Mouse (Mus musculus) lung, postnatal 0 days (tissue): ENCODE data around the gene Hist1h4h. TPM values are rescaled to one million over a fixed set of nuclear protein-coding genes. Genes with fewer than 3 reads are reported as not detected.

Source experiments
- ATAC-seq: fragments of 200-750 bp; cut with Nextera tagmentation; 2 replicates; pipeline ENCODE4 v1.8.0; 2017; ENCODE audit warnings: moderate library complexity
- DNase-seq: peaks from one replicate; pipeline ENCODE4 v3.0.0-alpha.2; 2016; ENCODE audit warnings: low spot score
- H3K27ac ChIP-seq: fragments of 300-500 bp; sonication (generic); 2 replicates; pipeline ENCODE4 v1.5.1; 2014; ENCODE audit warnings: antibody characterized with exemption, mild to moderate bottlenecking, low read length, mixed read lengths
- H3K27me3 ChIP-seq: fragments of 300-500 bp; sonication (generic); replicated peaks from 2 replicates; pipeline ENCODE4 v1.6.1; 2014; ENCODE audit warnings: low read length, mixed read lengths; ENCODE audit not compliant: insufficient read depth
- H3K36me3 ChIP-seq: fragments of 300-500 bp; sonication (generic); 2 replicates; pipeline ENCODE4 v1.6.1; 2014; ENCODE audit warnings: low read length, mixed read lengths; ENCODE audit not compliant: insufficient read depth
- H3K4me1 ChIP-seq: fragments of 300-500 bp; sonication (generic); 2 replicates; pipeline ENCODE4 v1.6.1; 2014; ENCODE audit warnings: antibody characterized with exemption, low read depth, low read length, mixed read lengths; ENCODE audit not compliant: insufficient read depth
- H3K4me2 ChIP-seq: fragments of 300-500 bp; sonication (generic); replicated peaks from 2 replicates; pipeline ENCODE4 v1.6.1; 2014; ENCODE audit warnings: low read depth, mild to moderate bottlenecking, low read length, moderate library complexity, mixed read lengths
- H3K4me3 ChIP-seq: fragments of 300-500 bp; sonication (generic); 2 replicates; pipeline ENCODE4 v1.5.1; 2014; ENCODE audit warnings: low read depth, low read length
- H3K9ac ChIP-seq: fragments of 300-500 bp; sonication (generic); replicated peaks from 2 replicates; pipeline ENCODE4 v1.6.1; 2014; ENCODE audit warnings: low read depth, mild to moderate bottlenecking
- H3K9me3 ChIP-seq: fragments of 300-500 bp; sonication (generic); 2 replicates; pipeline ENCODE4 v1.6.1; 2016; ENCODE audit warnings: low read length, mixed read lengths
- CTCF ChIP-seq: IDR thresholded peaks from 2 replicates; pipeline ENCODE4 v1.5.1; 2016; ENCODE audit warnings: antibody characterized with exemption, mild to moderate bottlenecking
- EP300 ChIP-seq: IDR thresholded peaks from 2 replicates; pipeline ENCODE4 v1.6.1; 2016; ENCODE audit warnings: antibody characterized with exemption, mild to moderate bottlenecking, control low read depth
- whole genome bisulfite sequencing: fragments of 180-500 bp; shearing (Covaris S2); extraction: QIAGEN DNeasy Blood & Tissue Kit; methylation state at CpG from one replicate; pipeline ENCODE4 v1.1.7; 2014; 5-methylcytosine and 5-hydroxymethylcytosine counted together
- polyA plus RNA-seq: library from polyadenylated mRNA; unstranded; fragments of >200 nt; fragmentation: Nextera tagmentation; extraction: Ambion mirVana; gene quantifications from 2 replicates; pipeline ENCODE4 v1.2.1, GENCODE M21; 2015

The Hist1h4h gene
- polyA plus RNA-seq, 1 experiment from 2014 or later = 7.0 TPM

GRCm38 (mm10) chr13:23501511-23501910, 29.3 kb upstream of the Hist1h4h start:
- ATAC-seq (no peak), DNase-seq (no peak)
- H3K4me1 ChIP-seq = peaks cover 9% of the 10 kb centered on the region; the same call in 1 of the 2 replicates
- no peaks in the 10 kb centered on the region for H3K9me3 ChIP-seq
- 27% methylated on average over 5 of the region's 5 CpGs for WGBS
- H3K4me2 ChIP-seq = no peak overlapping the region
- TF ChIP-seq CTCF (no peak), EP300 (no peak)
- no peaks in the 10 kb centered on the region for H3K36me3 ChIP-seq
- no peak overlapping the region for H3K9ac ChIP-seq
- H3K27me3 ChIP-seq = no peaks in the 10 kb centered on the region
- H3K4me3 ChIP-seq = no peak overlapping the region
- no peak overlapping the region for H3K27ac ChIP-seq

DNA sequence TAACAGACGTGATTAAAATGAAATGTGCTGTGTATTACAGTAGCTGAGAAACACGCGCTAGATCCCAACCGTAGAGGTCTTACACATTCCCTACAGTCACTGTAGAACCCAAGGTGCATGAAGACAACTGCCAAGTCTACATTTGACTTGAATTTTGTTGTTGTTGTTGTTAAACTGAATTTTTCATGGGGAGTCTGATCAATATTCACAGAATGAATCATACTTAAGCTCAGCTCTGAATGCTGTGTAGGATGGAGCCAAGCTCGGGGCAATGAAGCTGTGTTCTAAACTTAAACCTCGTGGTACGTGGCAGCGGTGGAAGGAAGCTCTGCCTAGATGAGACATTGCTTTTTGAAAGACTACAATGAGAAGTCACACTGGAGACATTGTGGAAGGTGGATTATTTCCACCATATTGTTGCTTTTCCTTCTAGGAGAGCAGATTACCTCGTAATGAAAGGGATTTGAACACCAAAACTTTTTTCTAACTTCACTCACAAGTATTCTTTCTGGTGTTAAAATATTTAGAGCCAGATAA, 28.8 kb upstream of the Hist1h4h start:
- Histone ChIP-seq H3K9ac (no peak overlapping the region), H3K27ac (no peak overlapping the region), H3K4me1 (peaks cover 7% of the 10 kb centered on the region; the same call in 1 of the 2 replicates), H3K9me3 (no peaks in the 10 kb centered on the region), H3K4me2 (no peak overlapping the region), H3K4me3 (no peak overlapping the region), H3K27me3 (no peaks in the 10 kb centered on the region), H3K36me3 (no peaks in the 10 kb centered on the region)
- TF ChIP-seq EP300 (no peak), CTCF (no peak)
- 32% methylated on average over 9 of the region's 9 CpGs for WGBS
- DNase-seq (no peak), ATAC-seq (no peak)

DNA sequence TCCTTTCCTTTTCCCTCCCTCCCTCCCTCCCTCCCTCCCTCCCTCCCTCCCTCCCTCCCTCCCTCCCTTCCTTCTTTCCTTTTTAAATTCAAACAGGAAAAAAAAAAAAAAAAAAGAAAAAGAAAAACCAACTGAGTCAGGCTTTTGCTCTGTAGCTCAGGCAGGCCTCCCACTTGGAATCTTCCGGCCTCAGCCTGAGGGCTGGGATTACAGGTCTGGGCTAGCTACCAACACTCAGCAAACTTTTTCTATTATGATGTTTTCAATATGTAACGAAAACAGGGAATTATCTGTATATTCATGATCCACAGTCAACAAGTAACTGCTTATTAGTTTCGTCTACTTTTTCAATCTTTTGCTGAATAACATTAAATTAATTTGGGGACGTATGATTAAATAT, 27.9 kb upstream of the Hist1h4h start:
- WGBS = 66% methylated on average over 4 of the region's 4 CpGs
- H3K4me3 ChIP-seq = no peak overlapping the region
- DNase-seq = no peak
- H3K4me2 ChIP-seq = no peak overlapping the region
- H3K27ac ChIP-seq = no peak overlapping the region
- H3K27me3 ChIP-seq = no peaks in the 10 kb centered on the region
- no peaks in the 10 kb centered on the region for H3K36me3 ChIP-seq
- no peaks in the 10 kb centered on the region for H3K9me3 ChIP-seq
- no peaks in the 10 kb centered on the region for H3K4me1 ChIP-seq
- no peak overlapping the region for H3K9ac ChIP-seq
- ATAC-seq = no peak
- no peak for TF ChIP-seq EP300
- TF ChIP-seq CTCF = no peak

- DNase-seq = peak; percentile 44
Observed at GRCm38 (mm10) chr13:23503797-23504196, 27.1 kb upstream of the Hist1h4h start.

DNA sequence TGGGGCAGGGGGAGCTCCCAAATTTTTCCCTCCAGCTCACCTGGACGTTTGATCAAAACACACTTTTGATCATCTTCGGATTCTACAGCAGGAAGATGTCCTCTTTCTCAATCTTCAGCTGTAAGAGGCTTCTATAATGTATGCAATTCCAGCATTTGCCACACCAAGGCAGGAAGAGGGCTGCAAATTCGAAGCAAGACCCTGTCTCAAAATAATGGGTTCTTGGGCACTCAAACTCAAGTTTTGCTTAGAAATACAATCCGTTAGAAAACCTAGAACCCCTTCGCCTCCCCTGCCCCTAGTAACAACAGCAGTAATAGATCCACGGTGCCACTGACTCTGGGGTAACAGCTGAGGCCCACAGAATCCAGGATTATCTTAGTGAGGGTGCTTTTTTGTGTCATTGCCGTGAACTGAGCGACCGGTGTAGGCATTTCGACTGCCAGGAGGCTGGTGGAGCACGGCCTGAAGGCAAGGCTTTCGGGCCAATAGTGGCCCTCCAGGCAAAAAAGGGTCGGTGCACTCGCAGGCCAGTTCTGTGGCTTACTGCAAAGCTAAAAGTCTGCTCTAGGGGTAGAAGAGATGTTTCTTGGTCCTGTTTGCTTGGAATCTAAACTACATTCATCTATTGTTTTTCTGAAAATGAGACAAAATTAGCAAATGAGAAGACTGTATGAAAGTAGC, 25.0 kb upstream of the Hist1h4h start:
- Histone ChIP-seq H3K27ac (no peak overlapping the region), H3K4me2 (no peak overlapping the region; the same call in 1 of the 2 replicates), H3K9ac (no peak overlapping the region), H3K27me3 (no peaks in the 10 kb centered on the region), H3K9me3 (no peaks in the 10 kb centered on the region), H3K36me3 (no peaks in the 10 kb centered on the region), H3K4me3 (no peak overlapping the region), H3K4me1 (no peaks in the 10 kb centered on the region)
- WGBS = 21% methylated on average over 14 of the region's 14 CpGs
- ATAC-seq (no peak), DNase-seq (no peak)
- TF ChIP-seq CTCF (no peak), EP300 (no peak)

More at GRCm38 (mm10) chr13:23503797-23504196, 27.1 kb upstream of the Hist1h4h start:
- no peak overlapping the region for H3K4me3 ChIP-seq
- no peak overlapping the region for H3K4me2 ChIP-seq
- WGBS = 6% methylated on average over 9 of the region's 9 CpGs
- no peaks in the 10 kb centered on the region for H3K4me1 ChIP-seq
- no peaks in the 10 kb centered on the region for H3K9me3 ChIP-seq
- no peaks in the 10 kb centered on the region for H3K27me3 ChIP-seq
- H3K27ac ChIP-seq = no peak overlapping the region
- no peak for TF ChIP-seq CTCF
- TF ChIP-seq EP300 = no peak
- no peaks in the 10 kb centered on the region for H3K36me3 ChIP-seq
- no peak overlapping the region for H3K9ac ChIP-seq
- no peak for ATAC-seq

GRCm38 (mm10) chr13:23506351-23506750, 24.5 kb upstream of the Hist1h4h start:
- H3K27ac ChIP-seq = no peak overlapping the region
- H3K36me3 ChIP-seq = no peaks in the 10 kb centered on the region
- no peak for ATAC-seq
- WGBS = 18% methylated on average over 13 of the region's 13 CpGs
- peak; percentile 33 for DNase-seq
- H3K27me3 ChIP-seq = no peaks in the 10 kb centered on the region
- no peaks in the 10 kb centered on the region for H3K4me1 ChIP-seq
- no peak overlapping the region; the same call in 1 of the 2 replicates for H3K4me2 ChIP-seq
- TF ChIP-seq EP300 (no peak), CTCF (no peak)
- no peaks in the 10 kb centered on the region for H3K9me3 ChIP-seq
- no peak overlapping the region for H3K4me3 ChIP-seq
- no peak overlapping the region for H3K9ac ChIP-seq
